Mouse (Mus musculus) limb, embryonic 10.5 days (tissue): ENCODE data around the gene Pde8b. TPM values are rescaled to one million over a fixed set of nuclear protein-coding genes. Genes with fewer than 3 reads are reported as not detected.
A peak's percentile ranks its signal among the peaks of the same experiment; 100 is the strongest.

Experiments
- DNase-seq: peaks from one replicate; pipeline ENCODE4 v3.0.0-alpha.2; 2017; ENCODE audit warnings: low spot score
- H3K27ac ChIP-seq: fragments of 300-500 bp; sonication (generic); 2 replicates; pipeline ENCODE4 v1.5.1; 2016; ENCODE audit warnings: mild to moderate bottlenecking
- H3K27me3 ChIP-seq: fragments of 300-500 bp; sonication (generic); 2 replicates; pipeline ENCODE4 v1.6.1; 2016; ENCODE audit warnings: low read depth, mild to moderate bottlenecking; ENCODE audit not compliant: poor library complexity, severe bottlenecking
- H3K36me3 ChIP-seq: fragments of 300-500 bp; sonication (generic); 2 replicates; pipeline ENCODE4 v1.6.1; 2016; ENCODE audit warnings: mild to moderate bottlenecking, moderate library complexity
- H3K4me1 ChIP-seq: fragments of 300-500 bp; sonication (generic); 2 replicates; pipeline ENCODE4 v1.6.1; 2016
- H3K4me3 ChIP-seq: fragments of 300-500 bp; sonication (generic); 2 replicates; pipeline ENCODE4 v1.5.1; 2016; ENCODE audit warnings: mild to moderate bottlenecking, moderate library complexity
- H3K9me3 ChIP-seq: fragments of 300-500 bp; sonication (generic); replicated peaks from 2 replicates; pipeline ENCODE4 v1.6.1; 2016; ENCODE audit warnings: mild to moderate bottlenecking
- WGBS: fragments of 180-500 bp; shearing (Covaris S2); methylation state at CpG from one replicate; pipeline ENCODE4 v1.1.7; 2016; 5-methylcytosine and 5-hydroxymethylcytosine counted together
- polyA plus RNA-seq: library from polyadenylated mRNA; unstranded; fragments of >200 nt; fragmentation: Nextera tagmentation; extraction: Ambion mirVana; gene quantifications from 2 replicates; pipeline ENCODE4 v1.2.1, GENCODE M21; 2016

Gene Pde8b
- polyA plus RNA-seq = 0.77 and 0.79 TPM in 2 replicates

- Histone ChIP-seq H3K27me3 (peaks cover 46% of the 10 kb centered on the region), H3K4me3 (peak within 1 kb of the TSS; percentile 39), H3K36me3 (no peaks in the 10 kb centered on the region), H3K27ac (no peak within 1 kb of the TSS), H3K4me1 (peaks cover 9% of the 10 kb centered on the region; the same call in 1 of the 2 replicates), H3K9me3 (no peaks in the 10 kb centered on the region)
- peak; percentile 48 for DNase-seq
- WGBS = 3% methylated on average over 37 of the region's 37 CpGs
Observed at GRCm38 (mm10) chr13:95249511-95250456, at the start of gene Pde8b. Gene Pde8b, minus strand, starts transcription at chr13:95250336.

GRCm38 (mm10) chr13:95291983-95292382 is 41.8 kb upstream of the Pde8b start:
- Histone ChIP-seq H3K4me1 (peaks cover 3% of the 10 kb centered on the region; the same call in 1 of the 2 replicates), H3K4me3 (no peak overlapping the region), H3K9me3 (no peaks in the 10 kb centered on the region), H3K36me3 (no peaks in the 10 kb centered on the region), H3K27ac (no peak overlapping the region), H3K27me3 (no peaks in the 10 kb centered on the region)
- WGBS = 87% methylated on average over 4 of the region's 4 CpGs
- DNase-seq = no peak

- no peak for DNase-seq
- no peaks in the 10 kb centered on the region for H3K9me3 ChIP-seq
- no peak overlapping the region for H3K27ac ChIP-seq
- peaks cover 5% of the 10 kb centered on the region for H3K4me1 ChIP-seq
- no peaks in the 10 kb centered on the region for H3K27me3 ChIP-seq
- H3K36me3 ChIP-seq = no peaks in the 10 kb centered on the region
- no peak overlapping the region for H3K4me3 ChIP-seq
- WGBS = 83% methylated on average over 7 of the region's 7 CpGs
Observed at GRCm38 (mm10) chr13:95288027-95288426, 37.9 kb upstream of the Pde8b start.

DNA sequence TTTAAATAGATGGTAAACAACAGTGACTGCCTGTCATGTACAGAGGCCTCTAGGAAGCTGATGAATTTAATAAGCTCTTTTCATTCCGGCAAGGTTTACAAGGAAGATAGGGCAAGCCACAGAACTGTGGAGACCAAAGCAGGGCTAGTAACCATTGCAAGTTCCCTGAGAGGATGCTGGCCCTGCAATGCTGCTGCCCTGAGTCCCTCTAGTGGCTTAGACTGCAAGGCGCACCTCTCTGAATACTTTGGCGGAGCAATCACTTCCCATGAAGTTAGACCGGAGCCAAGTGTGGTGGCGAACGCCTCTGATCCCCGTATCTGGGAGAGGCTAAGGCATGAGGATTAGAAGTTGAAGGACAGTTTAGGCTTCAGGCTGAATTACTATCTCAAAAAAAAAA is 36.9 kb upstream of the Pde8b start:
- H3K4me1 ChIP-seq = peaks cover 16% of the 10 kb centered on the region
- no peaks in the 10 kb centered on the region for H3K9me3 ChIP-seq
- WGBS = 11% methylated on average over 7 of the region's 7 CpGs
- H3K4me3 ChIP-seq = no peak overlapping the region
- no peak overlapping the region for H3K27ac ChIP-seq
- H3K36me3 ChIP-seq = no peaks in the 10 kb centered on the region
- no peaks in the 10 kb centered on the region for H3K27me3 ChIP-seq
- peak; percentile 78 for DNase-seq

DNA sequence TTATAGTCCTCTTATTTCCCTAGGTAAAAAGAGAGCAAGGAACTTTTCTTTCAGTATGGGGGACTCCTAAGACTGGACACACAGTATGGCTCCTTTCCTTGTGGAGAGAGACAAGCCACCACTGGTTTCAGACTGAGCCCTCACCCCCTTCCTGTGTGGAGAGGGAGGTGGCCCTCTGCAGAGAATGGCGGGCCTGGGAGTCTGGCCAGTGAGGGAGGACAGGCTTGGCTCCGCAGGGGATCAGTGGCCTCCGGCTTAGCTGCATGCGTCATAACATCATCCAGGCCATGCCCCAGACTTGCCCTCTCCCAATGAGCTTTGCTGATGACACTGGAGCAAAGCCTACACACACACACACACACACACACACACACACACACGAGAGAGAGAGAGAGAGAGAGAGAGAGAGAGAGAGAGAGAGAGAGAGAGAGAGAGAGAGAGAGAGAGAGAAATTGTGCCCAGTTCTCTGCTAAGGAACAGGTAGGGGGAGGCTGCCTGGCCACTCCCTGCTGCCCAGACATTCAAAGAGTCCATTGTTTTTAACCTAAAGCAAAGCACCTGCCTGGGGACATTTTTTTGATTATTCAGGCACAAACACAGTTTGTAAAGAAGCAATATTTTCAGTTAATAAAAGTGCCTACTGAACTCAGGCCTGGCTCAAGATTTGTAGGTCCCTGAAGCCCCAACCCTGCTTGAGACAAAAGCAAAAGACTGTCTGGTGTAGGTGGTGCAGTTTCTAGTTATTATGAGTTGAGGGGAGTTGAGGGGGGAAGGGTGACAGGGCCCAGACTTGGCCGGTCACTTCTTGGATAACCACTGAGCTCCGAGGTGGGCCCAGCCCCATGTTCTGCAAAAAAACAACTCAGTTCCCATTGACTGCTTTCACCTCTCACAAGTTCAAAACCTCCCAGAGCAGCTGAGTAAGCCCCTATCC is 31.9 kb upstream of the Pde8b start:
- DNase-seq = peak; percentile 41
- no peaks in the 10 kb centered on the region for H3K9me3 ChIP-seq
- no peaks in the 10 kb centered on the region for H3K36me3 ChIP-seq
- H3K4me1 ChIP-seq = peaks cover 22% of the 10 kb centered on the region
- no peak overlapping the region for H3K4me3 ChIP-seq
- peak overlapping the region; percentile 77 for H3K27ac ChIP-seq
- WGBS = 43% methylated on average over 6 of the region's 7 CpGs
- H3K27me3 ChIP-seq = no peaks in the 10 kb centered on the region

DNA sequence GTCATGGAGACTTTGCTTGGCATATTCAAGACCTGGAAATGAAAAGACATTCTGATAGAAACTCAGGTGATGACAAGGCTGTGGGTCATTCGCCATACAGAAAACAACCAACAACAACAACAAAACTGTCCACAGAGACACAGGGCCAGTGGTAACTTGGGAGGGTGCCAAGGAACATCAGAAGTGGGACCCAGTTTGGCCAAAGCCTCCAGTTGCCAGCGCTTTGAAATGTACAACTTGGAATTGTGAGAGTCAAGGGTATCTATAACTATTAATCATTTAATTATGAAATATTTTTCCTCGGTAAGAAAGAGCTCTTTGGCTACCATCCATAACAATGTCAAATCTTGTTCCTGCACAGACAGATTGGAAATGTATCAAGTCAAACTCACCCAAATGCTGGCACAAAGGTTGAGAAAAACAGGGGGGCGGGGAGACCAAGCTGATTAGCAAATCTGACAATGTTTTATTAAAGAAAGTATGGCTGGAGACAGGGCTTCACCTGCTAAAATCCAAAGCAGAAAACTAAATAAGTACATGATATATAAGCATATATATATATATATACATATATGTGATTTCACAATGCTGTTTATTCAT is 28.4 kb upstream of the Pde8b start:
- no peak overlapping the region for H3K27ac ChIP-seq
- 94% methylated on average over 4 of the region's 4 CpGs for WGBS
- H3K27me3 ChIP-seq = no peaks in the 10 kb centered on the region
- H3K4me1 ChIP-seq = peaks cover 29% of the 10 kb centered on the region
- DNase-seq = no peak
- no peaks in the 10 kb centered on the region for H3K36me3 ChIP-seq
- H3K4me3 ChIP-seq = no peak overlapping the region
- H3K9me3 ChIP-seq = no peaks in the 10 kb centered on the region

GRCm38 (mm10) chr13:95264691-95265090 is 14.6 kb upstream of the Pde8b start:
- Histone ChIP-seq H3K4me1 (0 out of 2 replicates have a peak, but pooled peaks cover 5% of the 10 kb centered on the region), H3K9me3 (no peaks in the 10 kb centered on the region), H3K36me3 (no peaks in the 10 kb centered on the region), H3K27ac (no peak overlapping the region), H3K27me3 (no peaks in the 10 kb centered on the region), H3K4me3 (no peak overlapping the region)
- no peak for DNase-seq
- WGBS = 75% methylated on average over 5 of the region's 5 CpGs

- no peak overlapping the region for H3K4me3 ChIP-seq
- H3K27ac ChIP-seq = no peak overlapping the region
- 0 out of 2 replicates have a peak, but pooled peaks cover 5% of the 10 kb centered on the region for H3K4me1 ChIP-seq
- H3K36me3 ChIP-seq = no peaks in the 10 kb centered on the region
- DNase-seq = no peak
- whole genome bisulfite sequencing = 83% methylated on average over 9 of the region's 9 CpGs
- no peaks in the 10 kb centered on the region for H3K27me3 ChIP-seq
- H3K9me3 ChIP-seq = no peaks in the 10 kb centered on the region
Observed at GRCm38 (mm10) chr13:95260886-95261789, 11.0 kb upstream of the Pde8b start.

DNA sequence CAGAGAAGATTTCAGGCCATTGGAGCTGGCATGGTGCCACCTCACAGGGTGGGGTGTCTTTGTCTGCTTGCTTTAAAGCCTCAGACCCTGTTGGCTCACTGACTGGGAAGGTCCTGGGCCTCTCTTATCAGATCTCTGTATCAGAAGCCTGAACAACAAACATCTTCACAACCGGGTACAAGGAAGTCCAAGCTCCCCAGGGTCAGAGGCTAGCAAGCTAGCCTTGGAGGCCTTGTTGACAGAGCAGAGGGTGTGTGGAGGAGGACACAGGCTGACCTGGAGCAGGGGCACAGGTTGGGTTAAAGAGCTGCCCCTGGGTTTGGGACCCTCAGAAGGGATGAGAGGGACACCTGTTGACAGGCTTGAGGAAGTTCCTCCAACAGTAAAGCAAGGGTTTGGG is 10.3 kb upstream of the Pde8b start:
- Histone ChIP-seq H3K27ac (no peak overlapping the region), H3K4me3 (no peak overlapping the region), H3K9me3 (no peaks in the 10 kb centered on the region), H3K4me1 (0 out of 2 replicates have a peak, but pooled peaks cover 5% of the 10 kb centered on the region), H3K27me3 (no peaks in the 10 kb centered on the region), H3K36me3 (no peaks in the 10 kb centered on the region)
- 47% methylated on average over 1 of the region's 1 CpGs for WGBS
- DNase-seq = no peak

DNA sequence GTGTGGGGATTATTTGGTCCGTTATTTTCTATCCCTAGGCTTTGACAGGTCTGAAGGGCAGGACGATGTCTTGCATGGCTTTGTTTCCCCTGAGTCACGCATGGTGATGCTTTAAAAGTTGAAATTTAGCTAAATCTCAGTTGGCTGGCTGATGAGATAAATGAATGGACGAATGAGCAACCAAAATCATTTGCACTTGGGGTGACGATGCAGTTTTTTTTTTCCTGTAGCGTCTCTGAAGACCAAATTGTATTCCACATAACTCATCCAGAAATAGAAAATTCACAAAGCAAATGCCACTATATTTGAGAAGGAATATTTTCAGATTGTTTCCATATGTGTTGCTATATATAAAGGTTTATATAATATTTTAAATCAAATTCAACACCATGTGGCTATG is 6.9 kb upstream of the Pde8b start:
- Histone ChIP-seq H3K4me3 (no peak overlapping the region), H3K4me1 (0 out of 2 replicates have a peak, but pooled peaks cover 5% of the 10 kb centered on the region), H3K36me3 (no peaks in the 10 kb centered on the region), H3K9me3 (no peaks in the 10 kb centered on the region), H3K27ac (no peak overlapping the region), H3K27me3 (peaks cover 5% of the 10 kb centered on the region)
- no peak for DNase-seq
- WGBS = 92% methylated on average over 6 of the region's 6 CpGs

DNA sequence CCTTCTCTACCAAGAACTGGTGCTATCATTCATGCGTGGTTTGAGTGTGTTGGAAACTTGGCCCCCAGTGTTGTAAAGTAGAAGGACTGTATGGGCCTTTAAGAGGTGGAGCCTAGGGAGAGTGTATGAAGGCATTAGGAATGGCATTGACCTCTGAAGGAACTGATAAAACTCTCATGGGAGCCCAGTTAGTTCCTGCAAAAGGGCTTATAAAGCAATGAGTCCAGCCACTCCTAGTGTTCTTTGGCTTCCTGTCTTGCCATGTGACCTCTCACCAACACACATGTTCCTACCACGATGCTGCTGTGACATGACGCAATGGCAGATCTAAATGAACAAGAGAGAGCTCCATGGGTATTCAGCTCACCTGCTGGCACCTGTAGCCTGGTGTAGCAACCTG is 4.9 kb upstream of the Pde8b start:
- no peaks in the 10 kb centered on the region for H3K36me3 ChIP-seq
- H3K9me3 ChIP-seq = no peaks in the 10 kb centered on the region
- H3K27ac ChIP-seq = no peak overlapping the region
- no peak overlapping the region for H3K4me3 ChIP-seq
- peaks cover 2% of the 10 kb centered on the region; the same call in 1 of the 2 replicates for H3K4me1 ChIP-seq
- peaks cover 25% of the 10 kb centered on the region for H3K27me3 ChIP-seq
- DNase-seq = no peak
- 85% methylated on average over 3 of the region's 3 CpGs for WGBS
